Mouse (Mus musculus) MEL-GATA-1-ER (cell line): ENCODE measurements at regions not wholly inside any gene's neighbourhood (a gene's known extent, or its start where the extent isn't known, plus 50 kb on each side); places are given as distances from the start of the nearest gene placed in this dataset.

Source experiments
- DNase-seq: peaks from one replicate; pipeline ENCODE4 v3.0.0-alpha.2; 2012; ENCODE audit warnings: low read depth; ENCODE audit errors: extremely low read depth

DNA sequence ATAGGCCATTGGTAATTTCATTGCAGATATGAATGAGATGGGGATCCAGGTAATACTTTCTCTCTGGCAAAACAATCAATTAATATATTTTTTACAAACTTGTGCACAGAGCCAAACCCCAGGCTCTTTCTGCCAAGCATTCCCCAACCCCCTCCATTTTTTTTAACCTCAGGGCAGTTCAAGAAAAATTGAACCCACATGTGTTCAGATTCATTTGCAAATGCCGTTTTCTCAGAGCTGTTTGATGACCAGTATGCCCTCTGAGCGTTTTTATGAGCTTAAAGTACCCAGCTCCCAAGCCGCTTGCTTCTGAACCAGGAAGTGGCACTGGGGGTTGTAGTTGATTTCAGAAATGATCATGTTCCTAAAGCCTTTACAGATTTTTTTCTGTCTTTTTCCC lies 611.4 kb upstream of the Clint1 start:
- DNase-seq, result no peak

DNA sequence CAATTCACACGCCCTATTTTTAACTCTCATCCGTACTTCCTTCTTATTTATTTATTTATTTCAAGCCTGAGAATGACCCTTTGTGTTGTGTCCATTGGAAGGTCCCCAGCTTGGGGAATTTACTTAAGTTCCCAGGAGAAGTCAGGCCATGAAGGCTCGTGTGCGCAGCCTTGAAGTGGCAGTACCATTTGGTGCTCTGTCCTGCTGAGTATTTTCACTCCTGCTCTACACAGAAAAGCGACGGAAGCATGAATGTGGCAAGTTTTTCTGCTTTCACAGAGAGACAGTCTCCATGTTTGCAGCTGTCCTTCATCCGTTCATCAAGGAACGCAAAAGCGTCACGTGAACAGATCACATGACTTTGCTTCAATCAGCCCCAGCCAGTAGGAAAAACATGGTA lies 610.2 kb upstream of the Clint1 start:
- no peak for DNase-seq

DNA sequence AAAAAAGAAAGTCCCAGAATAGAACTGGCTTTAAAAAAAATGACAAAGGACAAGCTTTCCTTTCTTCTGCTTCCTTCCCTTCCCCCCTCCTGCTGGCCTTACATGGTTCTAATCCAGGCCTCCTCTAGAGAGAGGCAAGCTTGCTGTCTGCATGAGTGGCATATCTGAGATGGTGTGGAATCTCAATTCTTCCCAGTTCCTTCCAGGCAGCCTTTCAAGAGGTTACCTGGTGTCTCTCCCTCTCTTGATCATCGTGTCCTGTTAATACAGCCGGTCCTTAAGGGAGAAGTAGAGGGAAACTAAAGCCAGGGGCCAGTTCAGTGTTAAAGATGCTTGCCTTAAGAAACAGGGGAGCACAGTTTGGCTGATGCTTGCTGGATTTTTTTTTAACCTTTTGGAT lies 607.1 kb upstream of the Clint1 start:
- DNase-seq, result no peak

DNA sequence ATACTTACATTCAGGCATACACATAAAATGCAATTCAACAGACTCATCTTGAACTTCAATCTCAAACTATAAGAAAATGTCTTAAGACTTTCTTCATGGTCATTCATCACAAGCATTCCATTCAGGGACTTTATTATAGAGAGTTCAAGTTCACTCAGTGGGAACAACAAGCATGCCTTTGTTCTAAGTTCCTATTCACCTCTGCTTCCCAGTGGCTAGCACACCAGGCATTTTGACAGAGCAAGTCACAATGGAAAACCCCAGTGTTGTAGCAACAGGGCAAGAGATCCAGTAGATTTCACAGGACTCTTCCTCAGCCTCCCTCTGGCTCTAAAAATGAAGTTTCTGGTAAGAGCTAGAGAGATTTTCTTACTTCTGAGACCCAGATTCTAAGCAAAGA lies 595.8 kb upstream of the Clint1 start:
- no peak for DNase-seq

DNA sequence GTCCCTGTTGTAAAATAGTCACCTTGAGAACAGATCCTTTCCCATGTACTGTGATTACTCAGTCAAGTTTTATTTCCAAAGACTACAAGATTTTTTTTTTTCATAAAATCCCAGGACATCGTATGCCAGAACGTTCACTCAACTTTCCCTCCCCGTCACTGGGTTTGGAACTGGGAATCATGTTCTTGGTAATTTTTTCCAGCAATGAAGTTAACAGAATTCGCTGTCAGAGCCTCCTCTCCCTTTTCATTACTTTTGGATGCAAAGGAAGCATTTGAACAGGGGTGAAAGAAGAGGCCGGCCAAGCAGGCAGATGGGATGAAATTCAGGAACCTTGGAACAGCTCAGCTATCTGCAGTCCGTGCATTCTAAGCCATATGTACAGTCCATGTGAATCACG lies 589.7 kb upstream of the Clint1 start:
- no peak for DNase-seq

DNA sequence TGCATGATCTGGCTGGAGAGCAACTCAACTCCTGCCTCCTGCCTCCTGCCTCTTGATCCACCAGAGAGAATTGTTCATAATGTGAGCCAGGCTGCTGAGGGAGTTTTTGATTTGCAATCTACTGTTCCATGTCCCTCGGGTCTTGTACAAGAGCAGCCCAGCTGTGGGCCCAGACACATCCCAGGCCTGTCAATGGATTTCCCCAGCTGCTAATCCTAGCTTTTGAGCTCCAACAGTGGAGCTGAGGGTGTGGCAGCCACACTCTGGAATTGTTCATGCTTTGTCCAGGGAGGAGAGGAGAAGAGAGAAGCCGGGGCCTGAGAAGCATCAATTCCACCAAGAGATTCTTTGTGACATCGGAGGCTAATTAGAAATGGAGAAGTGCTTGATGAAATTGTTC lies 587.9 kb upstream of the Clint1 start:
- DNase-seq, result no peak

DNA sequence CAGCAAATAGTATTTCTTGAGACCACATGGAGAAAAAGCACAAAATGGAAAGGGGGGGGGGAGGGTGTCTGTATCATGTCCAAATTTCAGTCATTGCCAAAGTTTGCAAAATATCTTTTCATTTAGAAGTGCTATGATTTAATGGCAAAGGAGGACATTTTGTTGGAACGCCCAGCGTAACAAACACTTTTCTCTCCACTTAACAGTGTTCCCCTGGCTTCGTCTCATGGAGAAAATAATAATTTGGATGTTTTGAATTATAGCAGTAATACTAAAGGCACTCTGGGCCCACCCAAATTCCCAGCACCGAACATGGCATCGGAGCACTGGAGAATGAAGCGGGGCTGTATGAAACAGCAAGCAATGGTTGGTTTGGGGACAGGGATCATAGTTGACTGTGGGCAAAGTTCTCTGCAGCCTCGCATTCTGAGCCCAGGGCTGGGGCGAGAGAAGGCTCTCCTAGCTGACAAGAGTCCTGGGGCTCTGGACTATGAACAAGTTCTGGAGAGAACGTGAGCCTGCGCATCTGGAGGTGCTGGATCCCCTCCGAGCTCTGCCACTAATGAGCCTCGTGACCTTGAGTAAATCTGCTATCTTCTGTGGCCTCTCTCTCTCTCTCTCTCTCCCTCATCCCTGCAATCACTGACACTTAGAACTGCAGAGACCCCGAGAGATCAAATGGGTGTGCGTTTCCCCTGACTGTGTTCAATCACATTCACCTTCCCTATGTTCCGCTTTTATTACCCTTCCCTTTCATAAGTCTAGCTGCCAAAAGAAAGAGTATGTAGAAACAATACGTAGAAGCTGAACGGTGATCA lies 586.5 kb upstream of the Clint1 start:
- DNase-seq, result no peak

DNA sequence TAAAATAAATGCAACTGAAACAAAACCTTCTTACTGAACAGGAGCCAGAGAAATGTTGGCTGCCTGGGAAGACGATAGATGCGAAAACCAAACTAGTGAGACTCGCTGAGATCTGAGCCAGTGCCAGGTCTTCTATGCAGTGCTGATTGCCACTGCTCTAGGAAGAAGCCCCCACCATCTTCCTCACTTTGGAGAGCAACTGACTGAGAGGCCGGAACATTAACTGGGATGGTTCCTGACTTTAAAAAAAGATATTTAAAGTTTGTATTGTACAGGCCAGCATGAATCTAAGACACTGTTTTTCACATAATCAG lies 585.9 kb upstream of the Clint1 start:
- DNase-seq, result no peak

DNA sequence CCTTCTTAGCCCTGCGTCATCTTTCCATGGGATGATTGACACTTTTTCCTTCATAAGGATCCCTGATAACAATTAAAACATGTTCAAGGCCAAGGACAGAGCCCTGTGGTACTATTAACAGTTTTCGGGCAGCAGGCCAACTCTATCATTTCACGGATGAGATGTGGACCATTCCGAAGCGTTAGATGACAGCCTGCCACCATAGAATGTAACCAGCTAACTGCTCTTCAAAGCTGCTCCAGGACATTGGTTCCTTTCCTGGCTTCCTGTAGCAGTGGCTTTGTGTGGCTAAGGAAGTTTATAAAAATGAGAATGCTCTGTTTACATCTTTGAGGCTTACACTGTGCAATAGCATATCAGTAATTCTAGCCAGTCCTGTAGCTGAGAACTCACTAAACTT lies 582.6 kb upstream of the Clint1 start:
- DNase-seq, result no peak

DNA sequence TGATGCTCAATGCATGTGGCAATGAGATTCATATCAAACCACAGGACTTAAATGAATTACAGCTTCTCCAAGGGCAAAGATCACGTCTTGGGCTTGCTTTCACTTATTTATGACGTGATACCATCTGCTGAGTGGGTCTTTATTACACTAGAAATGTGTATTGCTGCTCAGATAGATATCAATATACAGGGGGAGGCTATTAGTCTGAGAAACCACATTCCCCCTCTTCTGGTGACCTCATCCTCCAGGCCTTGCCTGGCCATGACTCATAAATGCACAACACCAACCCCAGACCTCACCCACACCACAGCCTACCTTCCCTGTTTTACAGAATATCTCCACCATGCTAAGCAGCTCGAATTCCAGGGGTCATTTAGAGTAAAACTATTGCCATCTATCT lies 580.6 kb upstream of the Clint1 start:
- no peak for DNase-seq

DNA sequence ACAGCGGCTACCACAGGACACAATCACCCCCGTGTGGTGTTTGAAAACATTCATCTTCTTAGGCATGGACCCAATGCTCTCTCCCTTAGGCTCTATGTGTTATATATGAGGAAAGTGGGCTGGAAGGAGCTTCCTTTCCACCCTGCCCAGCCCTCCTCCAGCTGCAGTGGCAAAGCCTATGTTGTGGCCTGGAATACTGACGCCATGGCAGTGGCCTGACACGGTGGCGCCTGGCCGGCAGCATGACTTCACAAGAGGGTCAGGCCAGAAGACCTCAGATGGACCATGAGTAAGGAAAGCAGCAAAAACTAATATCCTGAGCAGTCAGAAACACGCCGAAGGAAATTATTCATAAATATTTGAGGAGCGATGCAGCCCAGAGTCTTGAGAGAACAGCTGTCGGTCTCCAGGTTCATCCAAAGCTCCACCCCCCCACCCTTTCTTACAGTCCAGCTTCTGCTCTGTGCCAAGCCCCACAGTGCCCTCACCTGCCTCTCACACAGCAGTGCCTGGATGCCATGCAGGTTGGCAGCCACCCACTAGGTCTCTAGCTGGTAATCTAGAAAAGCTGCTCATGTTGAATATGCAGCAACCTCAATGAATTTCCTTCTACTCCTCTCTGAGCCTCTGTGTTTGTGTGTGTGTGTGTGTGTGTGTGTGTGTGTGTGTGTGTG lies 577.3 kb upstream of the Clint1 start:
- no peak for DNase-seq

DNA sequence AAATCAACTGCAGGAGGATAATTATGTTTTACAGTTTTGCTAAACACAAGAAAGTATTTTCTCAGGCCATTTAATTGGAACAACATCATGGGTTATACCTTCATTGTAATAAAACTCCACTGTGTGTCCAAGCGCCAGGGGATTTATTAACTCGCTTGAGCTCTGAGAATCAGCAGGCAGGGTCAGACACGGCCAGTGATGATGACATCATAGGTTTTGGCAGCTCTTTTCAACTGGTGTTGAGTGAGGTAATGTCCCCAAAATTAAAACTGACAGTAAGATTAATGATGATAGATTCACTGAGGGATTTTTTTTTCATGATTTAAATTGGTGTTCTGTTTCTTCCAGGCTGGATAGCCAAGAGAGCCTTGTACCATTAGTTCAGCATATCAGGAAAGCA lies 576.7 kb upstream of the Clint1 start:
- no peak for DNase-seq

DNA sequence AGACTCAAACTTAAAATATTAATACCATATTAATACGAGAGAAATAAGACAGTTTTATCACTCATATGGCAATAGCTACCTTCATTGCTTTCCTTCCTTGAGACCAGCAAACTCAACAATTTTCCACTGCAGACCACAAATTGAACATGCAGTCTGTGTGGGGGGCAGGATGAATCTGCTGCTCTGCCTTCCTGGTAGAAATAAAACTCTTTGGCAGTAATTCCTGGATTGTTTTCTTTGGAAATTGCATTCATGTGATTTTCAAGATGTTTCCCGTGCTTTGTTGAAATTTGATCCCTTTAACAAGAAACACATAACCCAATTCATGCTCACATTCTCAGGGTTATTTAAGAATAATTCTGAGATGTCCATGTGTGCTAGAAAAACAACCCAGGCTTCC lies 555.1 kb upstream of the Clint1 start:
- no peak for DNase-seq

DNA sequence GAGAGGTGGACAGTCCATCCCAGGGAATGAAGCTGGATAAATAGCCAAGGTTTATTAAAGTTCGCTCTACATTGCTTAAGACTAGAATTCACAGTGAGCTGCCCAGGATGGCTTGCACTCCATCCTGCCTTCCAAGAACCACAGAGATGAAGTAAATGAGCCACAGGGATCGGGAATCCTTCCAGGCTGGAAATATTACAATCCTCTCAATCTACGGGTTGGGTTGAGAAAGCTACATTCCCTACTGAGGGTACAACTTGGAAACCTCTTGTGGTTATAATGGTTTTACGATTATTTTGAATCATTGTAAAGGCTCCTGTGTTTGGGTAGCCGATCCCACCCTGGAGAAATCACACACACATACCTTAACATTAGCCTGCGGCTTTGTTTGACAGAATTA lies 539.9 kb upstream of the Clint1 start:
- no peak for DNase-seq

DNA sequence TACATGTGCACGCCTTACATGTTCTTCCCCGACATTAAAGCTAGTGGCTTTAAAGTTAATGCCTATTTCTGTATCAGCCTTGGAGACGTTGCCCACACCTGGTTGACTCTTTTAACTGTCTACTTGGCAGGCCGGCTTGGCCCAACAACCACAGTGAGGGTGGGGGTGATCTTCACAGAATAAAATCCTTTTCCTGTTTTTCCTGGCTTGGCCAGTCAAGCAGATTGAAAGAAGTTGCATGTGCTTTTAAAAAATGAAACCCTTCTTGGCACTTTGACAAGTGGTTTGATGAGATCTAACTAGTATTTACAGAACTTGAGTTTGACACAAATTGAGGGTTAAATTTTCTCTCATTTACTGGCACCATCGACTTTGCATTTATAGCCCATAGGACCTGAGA lies 528.1 kb upstream of the Clint1 start:
- DNase-seq, result no peak

DNA sequence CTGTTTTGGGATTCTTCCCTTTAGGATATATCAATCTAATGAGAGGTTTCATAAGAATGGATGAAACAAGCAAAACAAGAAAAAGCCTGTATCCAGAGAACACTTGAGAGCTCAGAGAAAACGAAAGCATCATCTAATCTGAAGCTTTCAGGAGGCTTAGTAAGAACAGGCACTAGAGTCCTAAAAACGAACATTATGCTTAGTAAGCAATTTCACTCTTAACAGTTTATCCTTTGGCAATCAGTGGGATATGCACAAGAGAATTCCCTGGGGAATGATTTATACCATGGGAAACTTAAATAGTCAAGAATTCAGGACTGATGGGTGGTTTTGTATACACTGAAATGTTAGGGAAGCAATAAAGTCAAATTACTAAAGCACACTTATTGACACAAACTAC lies 521.5 kb upstream of the Clint1 start:
- no peak for DNase-seq

DNA sequence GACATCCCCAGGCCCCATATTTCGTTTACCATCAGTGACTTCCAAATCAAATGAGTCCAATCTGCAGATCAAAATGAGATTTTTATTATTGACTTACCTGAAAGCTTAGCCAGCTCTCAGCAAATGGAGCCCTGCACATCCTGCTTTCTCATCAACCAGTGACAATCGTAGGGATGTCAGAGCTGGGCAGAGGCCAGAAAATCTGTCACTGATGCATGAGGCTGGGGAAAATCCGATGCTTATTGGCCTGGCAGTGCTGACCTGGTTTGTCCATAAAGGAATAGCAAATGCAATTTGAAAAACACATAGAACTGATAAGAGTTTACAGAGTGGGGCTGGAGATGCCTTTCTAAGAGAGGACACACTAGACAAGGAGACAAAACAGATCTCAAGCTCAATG lies 518.1 kb upstream of the Clint1 start:
- no peak for DNase-seq

DNA sequence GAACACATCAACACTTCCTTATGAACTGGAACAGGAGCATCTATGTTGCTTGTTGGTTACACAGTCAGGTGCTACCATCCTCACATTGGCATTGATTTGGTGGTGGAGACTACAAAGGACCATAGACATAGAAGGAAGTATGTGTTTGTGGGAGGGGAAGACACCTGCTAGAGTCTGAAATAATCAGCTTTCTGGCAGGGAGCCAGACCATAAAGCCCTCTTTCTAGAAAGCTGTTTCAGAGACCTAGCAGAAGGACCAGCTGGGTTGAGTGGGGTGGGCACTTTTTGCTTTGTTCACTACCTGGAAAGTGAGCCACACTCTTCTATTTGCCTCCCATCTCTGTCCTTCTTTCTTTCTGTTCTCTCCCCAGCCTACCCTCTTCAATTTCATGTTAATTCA lies 502.5 kb upstream of the Clint1 start:
- no peak for DNase-seq

DNA sequence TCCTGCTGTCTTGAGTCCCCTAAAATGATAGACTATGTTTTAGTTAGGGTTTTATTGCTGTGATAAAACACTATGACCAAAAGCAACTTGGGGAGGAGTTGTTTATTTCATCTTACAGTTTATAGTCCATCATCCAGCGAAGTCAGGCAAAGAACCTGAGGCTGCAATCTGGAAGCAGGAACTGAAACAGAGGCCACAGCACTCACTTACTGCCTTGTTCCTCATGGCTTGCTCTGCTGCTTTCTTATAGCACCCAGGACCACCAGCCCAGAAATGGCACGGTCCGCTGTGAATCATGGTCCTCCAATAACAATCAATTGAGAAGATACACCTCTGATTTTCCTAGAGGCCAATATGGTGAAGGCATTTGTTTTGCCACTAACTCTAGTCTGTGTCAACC lies 486.5 kb upstream of the Clint1 start:
- DNase-seq, result no peak

DNA sequence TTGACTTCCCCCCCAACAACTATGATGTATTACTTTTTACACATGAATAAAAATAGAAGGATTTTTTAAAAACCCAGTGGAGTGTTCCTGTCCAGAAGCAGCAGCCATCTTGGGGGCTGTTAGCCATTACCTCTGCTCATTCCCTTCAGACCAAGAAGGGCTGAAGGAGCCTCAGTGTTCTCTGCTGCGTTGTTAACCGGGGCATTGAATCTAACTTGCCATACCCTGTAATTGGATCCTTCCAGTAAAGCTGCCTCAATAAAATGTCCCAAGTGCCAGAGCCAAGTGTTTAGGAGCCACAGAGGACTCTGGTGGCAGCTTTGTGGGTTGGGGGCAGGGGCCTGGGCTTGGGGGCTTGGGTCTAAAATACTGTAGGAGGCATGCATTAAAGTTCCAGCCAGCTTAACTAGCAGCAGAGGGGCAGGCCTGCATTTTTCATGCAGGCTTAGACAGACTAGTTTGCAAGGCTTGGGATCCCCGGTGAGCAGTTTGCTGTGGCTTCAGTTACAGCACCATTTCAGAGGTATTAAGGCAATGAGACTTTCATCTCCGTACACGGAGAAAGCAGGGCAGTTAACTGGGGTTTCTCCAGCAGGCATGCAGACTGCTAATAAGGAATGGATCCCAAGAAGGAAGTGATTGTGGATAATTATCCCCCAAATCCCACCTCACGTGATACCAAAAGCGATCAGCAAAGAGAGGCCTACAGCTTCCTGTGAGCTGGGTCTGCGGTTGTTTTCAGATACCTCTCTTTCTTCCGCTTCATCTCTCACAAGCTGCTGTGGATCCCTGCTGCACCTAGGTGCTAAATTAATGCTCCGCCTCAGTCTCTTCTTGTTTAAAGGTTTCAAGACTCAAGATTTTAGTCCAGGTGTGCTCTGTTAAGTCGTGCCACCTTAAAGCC lies 462.4 kb upstream of the Clint1 start:
- no peak for DNase-seq

DNA sequence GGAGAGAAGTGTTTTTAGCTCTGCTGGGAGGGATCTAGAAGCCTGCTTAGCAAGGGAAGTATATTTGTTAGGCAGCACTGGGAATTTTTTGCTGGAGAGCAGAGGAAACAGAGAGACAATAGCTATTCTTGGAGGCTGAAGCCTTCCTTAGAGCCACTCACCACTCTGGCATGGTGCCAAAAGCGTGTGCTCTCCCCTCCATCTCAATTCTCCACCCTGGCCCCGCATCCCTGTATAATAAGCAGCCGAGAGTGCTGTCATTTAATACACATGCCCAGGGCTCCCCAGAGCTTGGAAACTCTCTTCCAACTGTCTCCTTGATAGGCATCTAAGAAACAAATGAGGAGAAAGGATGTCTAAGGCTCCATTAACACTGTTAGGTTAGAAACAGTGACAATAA lies 455.8 kb upstream of the Clint1 start:
- no peak for DNase-seq

DNA sequence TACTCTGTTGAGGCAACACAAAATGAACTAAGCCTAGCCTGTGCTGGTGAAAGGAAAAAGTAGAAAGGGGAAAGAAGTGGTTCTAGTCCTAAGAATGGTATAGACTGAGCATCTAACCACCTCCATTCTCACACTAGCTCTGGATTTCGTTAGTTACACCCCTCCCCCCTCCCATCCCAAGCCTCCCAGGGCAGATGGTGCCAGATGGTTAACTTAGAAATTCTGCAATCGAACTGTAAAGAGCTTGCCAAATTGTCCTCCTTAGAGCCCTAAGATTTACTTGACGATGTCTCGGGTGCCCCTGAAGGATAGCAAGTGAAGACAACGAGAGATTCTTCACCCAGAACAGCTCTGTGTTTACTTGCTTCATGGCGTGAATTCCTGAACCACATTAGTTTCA lies 453.7 kb upstream of the Clint1 start:
- no peak for DNase-seq
